Mouse (Mus musculus): ENCODE results near the gene Atxn1.

Atxn1 gene

DNA sequence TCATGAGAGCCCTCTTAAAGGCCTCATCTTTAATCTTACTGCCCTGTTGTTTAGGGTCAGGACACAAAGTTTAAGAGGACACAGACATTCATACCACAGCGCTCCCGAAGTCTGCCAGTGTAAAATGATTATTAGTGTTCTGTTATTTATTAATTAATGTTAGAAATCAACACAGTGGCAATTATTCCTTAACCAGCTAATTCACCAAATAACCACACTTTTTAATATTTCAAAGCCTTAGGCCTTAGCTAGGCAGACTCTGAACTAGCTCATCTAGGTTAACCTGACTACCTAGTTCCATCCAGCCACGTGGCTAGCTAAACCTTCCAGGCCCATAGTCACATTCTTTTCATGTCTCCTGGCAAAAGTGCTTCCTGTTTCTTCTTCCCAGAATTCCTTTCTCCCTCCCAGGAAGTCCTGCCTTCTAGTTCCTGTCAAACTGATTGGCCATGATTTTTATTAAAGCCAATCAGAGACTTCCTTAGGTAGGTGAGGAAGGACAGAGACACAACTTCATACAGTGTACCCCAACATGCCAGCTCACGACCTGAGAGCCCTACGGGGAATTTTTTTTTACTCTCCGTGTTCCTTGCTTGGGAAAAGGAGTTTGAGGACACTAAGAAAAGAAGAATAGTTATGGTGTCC, 439.9 kb downstream of the Atxn1 start:
- DNase-seq (ENCODE audit: low read depth) = no peak

DNA sequence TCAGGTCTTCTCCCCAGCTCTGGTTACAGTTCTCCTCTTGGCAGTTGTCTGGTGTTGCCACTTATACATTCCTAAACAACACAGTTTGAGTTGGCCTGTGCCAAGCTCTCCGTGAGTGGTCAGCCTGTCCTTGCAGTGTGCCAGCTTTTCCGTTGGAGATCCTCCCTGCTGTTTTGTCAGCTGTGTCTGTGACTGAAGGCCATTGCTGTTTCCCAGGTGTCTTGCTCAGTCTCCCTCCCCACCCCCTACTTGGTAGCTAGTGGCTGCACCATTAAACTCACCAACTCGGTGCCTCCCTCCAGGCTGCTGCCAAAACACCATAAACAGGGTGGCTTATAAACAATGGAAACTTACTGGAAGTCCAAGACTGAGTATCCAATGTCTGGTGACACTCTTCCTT, 440.5 kb downstream of the Atxn1 start:
- no peak for DNase-seq (ENCODE audit: low read depth)

DNA sequence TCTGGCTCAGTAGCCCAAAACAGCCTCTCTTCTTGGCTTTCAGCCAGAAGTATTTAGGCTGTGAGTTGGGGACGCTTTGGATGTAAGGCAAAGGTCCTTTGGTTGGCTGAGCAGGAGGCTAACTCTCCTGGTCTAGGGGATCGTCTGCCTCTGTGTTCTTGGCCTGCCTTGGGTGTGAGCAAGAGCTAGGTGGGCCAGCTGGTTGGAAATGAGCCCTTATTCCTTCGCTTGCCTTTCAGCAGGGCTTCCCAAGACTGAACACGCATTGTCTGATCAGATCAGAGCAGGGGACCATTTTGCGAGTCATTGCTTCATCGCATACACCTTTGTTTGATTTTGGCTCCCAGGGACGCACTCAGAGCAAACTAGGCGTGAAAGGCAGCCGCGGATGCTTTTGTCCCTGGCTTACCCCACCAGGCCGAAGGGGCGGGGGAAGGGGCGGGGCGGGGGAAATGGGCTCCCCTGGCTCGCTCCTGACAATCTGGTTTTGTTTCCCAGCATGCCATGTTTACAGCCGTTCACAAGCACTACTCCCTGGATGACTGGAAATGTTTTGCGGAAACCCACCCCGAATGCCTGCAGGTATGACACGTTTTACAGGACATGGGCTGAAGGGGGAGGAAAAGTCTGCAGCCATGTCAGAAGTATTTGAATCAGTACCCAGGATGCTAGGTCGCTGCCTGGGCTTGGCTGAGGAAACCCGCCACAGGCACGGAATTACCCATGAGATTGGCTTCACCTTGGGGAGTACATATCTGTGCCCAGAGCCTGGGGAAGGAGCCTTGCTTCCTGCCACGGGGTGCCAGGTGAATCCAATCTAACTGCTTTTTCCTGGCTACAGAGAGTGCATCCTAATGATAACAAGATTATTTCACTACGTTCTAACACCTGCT, 448.1 kb downstream of the Atxn1 start:
- DNase-seq (ENCODE audit: low read depth) = no peak

DNA sequence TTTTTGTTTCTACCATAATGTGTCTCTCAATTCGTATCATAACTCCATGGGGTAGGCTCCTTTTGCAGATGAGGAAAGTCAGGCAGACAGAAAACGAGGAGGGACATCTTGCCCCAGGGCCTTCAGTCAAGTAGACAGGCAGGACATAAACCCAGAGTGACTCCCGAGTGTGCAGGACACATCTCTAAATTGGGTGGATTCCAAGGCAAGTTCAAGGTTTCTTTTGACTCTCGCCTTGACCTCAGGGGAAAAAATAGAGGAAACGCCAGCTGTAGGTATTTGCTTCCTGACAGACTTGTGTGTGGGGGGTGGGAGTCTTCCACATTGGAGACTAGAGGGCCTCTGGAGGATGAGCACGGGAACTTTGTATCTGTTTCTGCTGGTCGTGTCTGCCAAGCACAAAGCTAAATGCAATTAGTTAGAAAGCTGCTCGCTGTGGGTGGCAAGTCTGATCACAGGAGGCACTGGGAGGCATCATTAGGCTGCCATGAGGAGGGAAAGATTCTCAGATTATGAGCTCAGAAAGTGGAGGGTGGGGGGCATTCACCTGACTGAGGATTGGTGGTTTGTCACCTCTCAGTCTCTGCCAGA, 449.9 kb downstream of the Atxn1 start:
- DNase-seq (ENCODE audit: low read depth) = no peak

DNA sequence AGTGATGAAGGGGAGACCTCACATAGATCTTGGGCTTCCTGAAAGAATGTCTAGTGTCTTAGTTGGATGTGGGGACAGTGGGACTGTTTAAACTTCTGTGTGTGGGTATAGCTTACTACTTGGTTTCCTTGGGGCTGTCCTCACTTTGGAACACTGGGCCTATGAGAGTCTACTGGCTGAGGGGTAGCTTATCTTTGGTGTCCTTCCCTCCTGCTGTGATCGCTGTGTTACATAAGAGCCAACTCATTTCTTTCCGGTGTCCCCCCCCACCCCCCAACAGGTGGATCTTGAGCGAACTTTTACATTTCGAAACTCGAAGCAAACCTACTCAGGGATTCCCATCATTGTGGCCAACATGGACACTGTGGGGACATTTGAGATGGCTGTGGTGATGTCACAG, 450.7 kb downstream of the Atxn1 start:
- DNase-seq (ENCODE audit: low read depth) = no peak

DNA sequence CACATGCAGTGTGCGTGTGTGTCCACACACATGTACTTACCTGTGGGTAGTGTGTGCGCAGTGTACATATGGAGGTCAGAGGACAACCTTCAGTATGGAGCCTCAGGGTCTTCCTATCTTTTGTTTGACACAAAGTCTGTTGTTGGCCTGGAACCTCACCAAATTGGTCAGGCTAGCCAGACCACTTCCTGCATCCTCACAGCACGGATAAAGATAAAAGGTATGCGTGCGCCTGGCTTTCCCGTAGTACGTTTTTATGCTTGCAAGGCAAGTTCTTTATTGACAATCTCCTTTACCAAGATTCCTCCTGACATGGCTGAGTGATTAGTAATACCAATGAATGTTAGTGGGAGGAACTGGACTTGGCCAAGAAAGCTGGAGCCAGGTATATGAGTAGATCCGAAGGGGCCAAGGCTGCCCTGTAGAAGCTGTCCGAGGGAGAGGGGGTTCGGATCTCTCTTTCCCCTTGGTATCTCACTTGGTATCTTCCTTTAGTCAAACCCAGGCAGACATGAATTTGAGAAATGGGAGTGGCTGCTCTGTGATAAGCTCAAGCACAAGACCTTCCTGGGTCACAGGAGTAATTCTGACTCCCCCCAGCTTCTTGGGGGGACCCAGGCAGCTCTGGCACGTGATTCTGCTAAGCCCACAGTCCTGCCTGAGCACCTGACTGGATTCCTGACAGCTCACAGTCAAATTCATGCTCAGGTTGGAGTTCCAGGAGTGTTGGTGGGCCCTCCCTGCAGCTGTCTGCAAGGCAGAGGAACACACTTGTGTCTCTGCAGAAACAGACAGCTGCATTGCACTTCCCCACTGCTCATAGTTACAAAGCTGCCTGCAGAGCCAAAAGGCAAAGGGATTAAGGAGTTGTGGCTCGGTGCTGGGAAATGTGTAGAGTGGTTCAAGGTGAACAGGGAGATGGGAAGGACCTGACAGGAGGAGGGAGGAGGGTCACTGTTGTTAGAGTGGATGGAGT, 451.5 kb downstream of the Atxn1 start:
- no peak for DNase-seq (ENCODE audit: low read depth)

DNA sequence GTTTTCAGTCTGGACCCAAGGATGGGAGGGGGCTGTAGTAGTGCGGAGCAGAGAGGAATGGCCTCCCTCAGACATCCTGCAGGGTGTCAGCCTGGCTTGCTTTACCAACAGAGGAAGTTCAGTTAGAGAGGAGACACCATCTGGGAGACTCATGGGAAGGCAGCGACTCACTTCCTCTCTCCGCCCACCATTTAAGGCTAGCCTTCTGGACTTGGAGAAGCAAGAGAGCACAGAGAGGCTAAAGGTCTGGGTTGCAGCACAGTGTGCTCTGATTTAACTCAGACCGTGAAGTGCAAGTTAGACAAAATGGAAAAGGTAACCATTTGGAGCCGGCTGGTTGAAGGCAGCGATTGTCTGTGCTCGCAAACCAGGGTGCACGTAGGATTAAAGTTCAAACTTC, 452.3 kb downstream of the Atxn1 start:
- DNase-seq (ENCODE audit: low read depth) = no peak

DNA sequence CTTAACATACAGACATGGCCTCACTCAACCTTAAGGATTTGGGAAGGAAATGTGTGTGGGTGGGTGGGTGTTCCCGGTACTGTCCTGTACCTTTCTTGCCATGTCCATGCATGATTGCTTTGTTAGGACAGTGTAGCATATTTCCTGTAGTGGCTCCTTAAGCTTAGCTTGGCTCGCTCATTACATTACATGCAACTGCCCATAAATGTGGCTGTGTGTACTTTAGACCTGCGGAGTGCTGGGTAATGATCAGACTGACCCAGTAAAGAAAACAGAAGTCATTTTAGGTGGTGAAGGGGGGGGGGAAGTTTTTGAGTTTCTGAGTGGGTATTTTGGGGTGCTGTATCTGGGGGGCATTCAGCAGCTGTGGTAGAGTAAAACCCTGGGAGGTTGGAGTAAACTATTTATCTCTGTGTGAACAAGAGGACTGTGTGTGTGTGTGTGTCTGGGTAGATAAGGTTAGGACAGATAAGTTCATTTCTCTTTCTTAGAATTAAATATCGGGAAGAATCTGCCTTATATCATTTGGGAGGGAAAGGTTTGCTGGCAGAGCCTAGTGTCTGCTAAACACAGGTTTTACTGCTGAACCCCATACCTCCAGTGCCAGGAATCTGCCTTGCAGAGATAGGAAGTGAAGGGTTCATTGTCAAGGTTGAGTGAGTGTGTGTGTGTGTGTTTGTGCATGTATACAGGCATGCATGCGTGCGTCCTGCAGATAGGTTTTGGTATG, 452.9 kb downstream of the Atxn1 start:
- peak; percentile 75 for DNase-seq (ENCODE audit: low read depth)

DNA sequence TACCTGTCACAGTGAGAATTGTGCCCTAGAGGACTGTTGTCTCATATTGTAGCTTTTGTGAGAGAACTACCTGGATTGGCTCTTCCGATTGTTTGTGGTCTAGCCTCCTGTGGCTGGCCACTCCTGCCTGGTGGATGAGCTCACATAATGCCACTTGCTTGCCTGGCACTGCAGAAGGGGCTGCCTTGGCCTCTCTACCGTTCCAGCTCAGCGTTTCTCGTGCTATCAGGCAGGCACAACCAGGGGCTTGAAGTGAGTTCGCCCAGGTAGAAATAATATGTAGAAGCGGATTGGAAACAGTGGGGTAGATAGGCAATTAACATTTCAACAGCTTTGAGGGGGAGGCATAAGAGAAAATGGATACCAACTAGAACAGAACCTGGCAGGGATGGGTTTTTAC, 455.4 kb downstream of the Atxn1 start:
- DNase-seq (ENCODE audit: low read depth) = no peak

DNA sequence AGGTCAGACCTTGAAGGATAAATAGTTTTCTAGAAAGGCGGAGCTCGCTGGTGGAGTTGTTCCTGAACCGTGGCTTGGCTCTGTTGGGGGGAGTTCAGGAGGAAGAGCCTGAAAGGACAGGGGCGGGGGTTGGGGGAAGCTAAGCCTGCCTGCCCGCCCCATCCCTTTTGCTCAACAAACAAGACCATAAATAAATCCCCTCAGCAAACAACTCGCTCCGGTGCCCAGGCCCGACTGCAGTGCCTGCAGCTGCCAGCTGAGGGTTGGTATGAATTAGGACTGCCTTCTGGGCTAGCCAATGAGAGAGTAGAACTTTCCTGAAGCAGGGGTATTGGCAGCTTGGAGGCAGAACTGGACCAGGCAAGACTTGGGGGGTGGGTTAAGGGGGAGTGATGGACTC, 456.3 kb downstream of the Atxn1 start:
- no peak for DNase-seq (ENCODE audit: low read depth)

DNA sequence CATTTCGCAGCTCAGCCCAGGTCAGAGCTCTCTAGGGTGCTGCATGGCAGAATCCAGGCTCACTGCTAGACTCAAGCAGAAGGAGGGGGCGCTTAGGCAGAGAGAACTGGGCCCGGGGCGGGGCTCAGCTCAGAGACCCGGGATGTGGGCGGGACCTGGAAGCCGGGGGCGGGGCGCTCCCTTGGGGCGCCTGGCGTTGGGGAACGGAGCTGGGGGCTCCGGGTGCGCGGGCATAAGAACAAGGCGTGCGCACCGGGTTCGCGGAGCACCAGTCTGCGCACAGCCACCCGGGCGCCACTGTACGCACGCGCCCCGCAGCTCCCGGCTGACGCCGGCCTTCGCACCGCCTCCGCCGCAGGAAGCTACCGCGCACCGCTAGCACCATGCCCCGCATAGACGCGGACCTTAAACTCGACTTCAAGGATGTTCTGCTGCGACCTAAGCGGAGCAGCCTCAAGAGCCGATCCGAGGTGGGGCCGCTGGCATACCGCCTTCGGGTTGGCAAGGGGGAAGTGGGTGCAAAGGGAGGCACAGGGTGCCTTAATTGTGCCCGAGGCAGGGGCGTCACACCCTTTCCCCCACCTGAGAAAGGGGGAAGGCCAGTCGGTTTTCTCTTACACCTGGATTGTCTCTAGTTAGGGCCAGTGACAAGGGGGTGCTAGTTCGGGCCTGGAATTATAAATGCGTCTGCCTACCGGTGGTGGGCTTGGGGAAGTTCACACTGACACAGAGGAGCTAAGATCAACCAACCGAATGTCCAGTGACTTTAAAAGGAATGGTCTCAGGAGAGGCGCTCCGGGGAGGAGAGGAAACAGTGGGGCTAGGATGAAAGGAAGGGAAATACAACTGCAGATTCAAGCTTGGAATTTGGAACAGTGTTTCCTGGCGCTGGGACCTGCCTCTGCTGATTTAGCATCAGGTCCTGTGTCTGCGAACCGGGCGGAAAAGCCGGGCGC, 457.3 kb downstream of the Atxn1 start, which contains the start of gene Gmpr:
TSS of gene Gmpr (plus strand) at position 171 of the 956 bp plus-strand sequence.
- DNase-seq (ENCODE audit: low read depth) = peak; percentile 77

DNA sequence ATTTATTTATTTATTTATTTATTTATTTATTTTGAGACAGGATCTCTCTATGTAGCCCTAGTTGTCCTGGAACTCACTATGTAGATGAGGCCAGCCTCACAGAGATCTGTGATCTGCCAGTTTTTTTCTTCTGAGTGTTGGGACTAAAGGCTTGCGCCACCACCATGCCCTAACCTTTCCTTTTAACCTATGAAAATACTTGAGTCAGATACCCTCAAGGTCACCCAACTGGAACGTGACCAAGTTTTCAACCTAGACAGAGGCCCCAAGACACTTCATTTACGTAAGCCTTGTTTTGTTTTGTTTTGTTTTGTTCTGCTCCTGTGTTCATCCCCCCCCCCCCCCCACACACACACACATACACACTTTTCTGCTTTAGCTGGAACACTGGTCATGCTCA, 459.3 kb downstream of the Atxn1 start:
- no peak for DNase-seq (ENCODE audit: low read depth)

DNA sequence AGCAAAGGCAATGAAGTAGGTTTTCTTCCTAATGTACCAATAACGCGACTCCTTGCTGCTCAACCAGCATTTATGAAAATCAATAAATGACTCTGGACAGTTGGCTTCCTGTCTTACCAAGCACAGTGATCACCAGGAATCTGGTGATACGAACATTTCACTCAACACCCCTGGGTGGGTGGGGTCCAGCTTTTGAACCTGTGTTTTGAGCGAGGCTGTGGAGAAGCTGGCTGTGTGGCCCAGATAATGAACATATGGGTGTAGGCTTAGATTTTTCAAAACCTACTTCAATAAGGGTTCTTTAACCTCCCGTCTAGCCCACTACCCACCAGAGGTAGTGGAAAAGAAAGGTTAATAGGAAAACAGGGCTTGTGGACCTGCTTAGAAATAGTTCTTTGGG, 462.0 kb downstream of the Atxn1 start:
- DNase-seq (ENCODE audit: low read depth) = peak; percentile 75

DNA sequence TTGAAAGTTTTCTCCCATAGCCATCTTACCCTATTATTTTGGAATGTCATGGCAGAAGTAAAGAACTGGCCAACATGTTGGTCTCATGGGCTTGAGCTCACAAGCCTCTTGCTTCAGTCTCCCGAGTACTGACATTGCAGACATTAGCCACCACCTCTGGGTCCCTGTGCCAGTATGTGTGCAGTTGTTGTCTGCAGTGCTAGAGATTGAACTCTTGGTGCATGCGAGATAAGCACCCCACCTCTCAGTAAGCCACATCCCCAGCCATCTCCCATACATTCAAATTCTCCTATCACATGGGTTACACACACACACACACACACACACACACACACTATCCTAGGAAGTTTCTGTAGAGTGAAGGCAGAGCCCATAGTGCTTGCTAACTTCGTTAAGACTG, 464.9 kb downstream of the Atxn1 start:
- DNase-seq (ENCODE audit: low read depth) = no peak

Data from c-Kit-positive CD71-positive TER-119-negative erythroid progenitor cells, embryonic 14.5 days (primary cell).